Mouse (Mus musculus): Measurements from ENCODE around the gene Lrrc8b. TPM values are rescaled to one million over a fixed set of nuclear protein-coding genes. Genes with fewer than 3 reads are reported as not detected.

Gene Lrrc8b
- polyA plus RNA-seq, 1 experiment from 2014 or later: 28.5 TPM

- 92% methylated on average over 5 of the region's 5 CpGs for WGBS
- no peak overlapping the region for H3K4me3 ChIP-seq (replicated peaks; ENCODE audit: low read depth, low read length)
- no peaks in the 10 kb centered on the region for H3K36me3 ChIP-seq (ENCODE audit: control insufficient read depth, insufficient read depth, low read length)
- no peaks in the 10 kb centered on the region for H3K27me3 ChIP-seq (ENCODE audit: control insufficient read depth, insufficient read depth, low read length)
- ATAC-seq (ENCODE audit: low FRiP score, low TSS enrichment) (no peak), DNase-seq (no peak)
- no peak overlapping the region for H3K9ac ChIP-seq (replicated peaks; ENCODE audit: low read length)
- no peak overlapping the region for H3K27ac ChIP-seq (replicated peaks; ENCODE audit: low read depth, low read length)
- H3K4me2 ChIP-seq (ENCODE audit: low read length): no peak overlapping the region
- H3K4me1 ChIP-seq (ENCODE audit: control insufficient read depth, insufficient read depth, low read length): no peaks in the 10 kb centered on the region
- no peaks in the 10 kb centered on the region for H3K9me3 ChIP-seq (ENCODE audit: control insufficient read depth, low read length)
Observed at GRCm38 (mm10) chr5:105439608-105440007, 24.0 kb downstream of the Lrrc8b start.

GRCm38 (mm10) chr5:105440992-105441535 is 25.5 kb downstream of the Lrrc8b start:
- Histone ChIP-seq H3K36me3 (ENCODE audit: control insufficient read depth, insufficient read depth, low read length) (no peaks in the 10 kb centered on the region), H3K27ac (replicated peaks; ENCODE audit: low read depth, low read length) (no peak overlapping the region), H3K4me3 (replicated peaks; ENCODE audit: low read depth, low read length) (no peak overlapping the region), H3K4me1 (ENCODE audit: control insufficient read depth, insufficient read depth, low read length) (no peaks in the 10 kb centered on the region), H3K9me3 (ENCODE audit: control insufficient read depth, low read length) (no peaks in the 10 kb centered on the region), H3K9ac (replicated peaks; ENCODE audit: low read length) (no peak overlapping the region), H3K4me2 (ENCODE audit: low read length) (no peak overlapping the region), H3K27me3 (ENCODE audit: control insufficient read depth, insufficient read depth, low read length) (no peaks in the 10 kb centered on the region)
- WGBS: 68% methylated on average over 9 of the region's 9 CpGs
- ATAC-seq (ENCODE audit: low FRiP score, low TSS enrichment) (no peak), DNase-seq (no peak)

- Histone ChIP-seq H3K27me3 (ENCODE audit: control insufficient read depth, insufficient read depth, low read length) (no peaks in the 10 kb centered on the region), H3K4me2 (ENCODE audit: low read length) (no peak overlapping the region), H3K27ac (replicated peaks; ENCODE audit: low read depth, low read length) (no peak overlapping the region), H3K9ac (replicated peaks; ENCODE audit: low read length) (no peak overlapping the region), H3K4me3 (replicated peaks; ENCODE audit: low read depth, low read length) (no peak overlapping the region), H3K36me3 (ENCODE audit: control insufficient read depth, insufficient read depth, low read length) (no peaks in the 10 kb centered on the region), H3K9me3 (ENCODE audit: control insufficient read depth, low read length) (no peaks in the 10 kb centered on the region), H3K4me1 (ENCODE audit: control insufficient read depth, insufficient read depth, low read length) (no peaks in the 10 kb centered on the region)
- ATAC-seq (ENCODE audit: low FRiP score, low TSS enrichment) (no peak), DNase-seq (no peak)
- WGBS: 91% methylated on average over 5 of the region's 5 CpGs
Observed at GRCm38 (mm10) chr5:105442212-105443000, 26.8 kb downstream of the Lrrc8b start.

- H3K4me1 ChIP-seq (ENCODE audit: control insufficient read depth, insufficient read depth, low read length): no peaks in the 10 kb centered on the region
- no peak overlapping the region for H3K9ac ChIP-seq (replicated peaks; ENCODE audit: low read length)
- H3K4me2 ChIP-seq (ENCODE audit: low read length): no peak overlapping the region
- no peaks in the 10 kb centered on the region for H3K27me3 ChIP-seq (ENCODE audit: control insufficient read depth, insufficient read depth, low read length)
- WGBS: 80% methylated on average over 11 of the region's 11 CpGs
- no peak for DNase-seq
- H3K27ac ChIP-seq (replicated peaks; ENCODE audit: low read depth, low read length): no peak overlapping the region
- H3K9me3 ChIP-seq (ENCODE audit: control insufficient read depth, low read length): no peaks in the 10 kb centered on the region
- H3K36me3 ChIP-seq (ENCODE audit: control insufficient read depth, insufficient read depth, low read length): no peaks in the 10 kb centered on the region
- no peak overlapping the region for H3K4me3 ChIP-seq (replicated peaks; ENCODE audit: low read depth, low read length)
- no peak for ATAC-seq (ENCODE audit: low FRiP score, low TSS enrichment)
Observed at GRCm38 (mm10) chr5:105443057-105443815, 27.7 kb downstream of the Lrrc8b start.

GRCm38 (mm10) chr5:105445686-105446085 is 30.1 kb downstream of the Lrrc8b start:
- no peak overlapping the region for H3K27ac ChIP-seq (replicated peaks; ENCODE audit: low read depth, low read length)
- no peak for ATAC-seq (ENCODE audit: low FRiP score, low TSS enrichment)
- no peaks in the 10 kb centered on the region for H3K9me3 ChIP-seq (ENCODE audit: control insufficient read depth, low read length)
- H3K4me1 ChIP-seq (ENCODE audit: control insufficient read depth, insufficient read depth, low read length): no peaks in the 10 kb centered on the region
- H3K27me3 ChIP-seq (ENCODE audit: control insufficient read depth, insufficient read depth, low read length): no peaks in the 10 kb centered on the region
- no peak overlapping the region for H3K4me2 ChIP-seq (ENCODE audit: low read length)
- H3K4me3 ChIP-seq (replicated peaks; ENCODE audit: low read depth, low read length): no peak overlapping the region
- no peak for DNase-seq
- no peaks in the 10 kb centered on the region for H3K36me3 ChIP-seq (ENCODE audit: control insufficient read depth, insufficient read depth, low read length)
- H3K9ac ChIP-seq (replicated peaks; ENCODE audit: low read length): no peak overlapping the region
- 83% methylated on average over 6 of the region's 6 CpGs for WGBS

GRCm38 (mm10) chr5:105454105-105454504 is 38.5 kb downstream of the Lrrc8b start:
- no peak overlapping the region for H3K27ac ChIP-seq (replicated peaks; ENCODE audit: low read depth, low read length)
- H3K4me1 ChIP-seq (ENCODE audit: control insufficient read depth, insufficient read depth, low read length): no peaks in the 10 kb centered on the region
- H3K27me3 ChIP-seq (ENCODE audit: control insufficient read depth, insufficient read depth, low read length): no peaks in the 10 kb centered on the region
- no peak overlapping the region for H3K4me3 ChIP-seq (replicated peaks; ENCODE audit: low read depth, low read length)
- H3K9me3 ChIP-seq (ENCODE audit: control insufficient read depth, low read length): no peaks in the 10 kb centered on the region
- no peak for DNase-seq
- H3K4me2 ChIP-seq (ENCODE audit: low read length): no peak overlapping the region
- no peaks in the 10 kb centered on the region for H3K36me3 ChIP-seq (ENCODE audit: control insufficient read depth, insufficient read depth, low read length)
- WGBS: 40% methylated on average over 1 of the region's 1 CpGs
- H3K9ac ChIP-seq (replicated peaks; ENCODE audit: low read length): no peak overlapping the region
- ATAC-seq (ENCODE audit: low FRiP score, low TSS enrichment): no peak

- H3K4me3 ChIP-seq (replicated peaks; ENCODE audit: low read depth, low read length): no peak overlapping the region
- ATAC-seq (ENCODE audit: low FRiP score, low TSS enrichment): no peak
- DNase-seq: no peak
Observed at GRCm38 (mm10) chr5:105459077-105459476, 43.5 kb downstream of the Lrrc8b start.

GRCm38 (mm10) chr5:105460551-105460950 is 45.0 kb downstream of the Lrrc8b start:
- WGBS: 88% methylated on average over 5 of the region's 5 CpGs
- no peak for ATAC-seq (ENCODE audit: low FRiP score, low TSS enrichment)
- no peak for DNase-seq
- Histone ChIP-seq H3K36me3 (ENCODE audit: control insufficient read depth, insufficient read depth, low read length) (no peaks in the 10 kb centered on the region), H3K9me3 (ENCODE audit: control insufficient read depth, low read length) (no peaks in the 10 kb centered on the region), H3K4me1 (ENCODE audit: control insufficient read depth, insufficient read depth, low read length) (no peaks in the 10 kb centered on the region), H3K9ac (replicated peaks; ENCODE audit: low read length) (no peak overlapping the region), H3K4me2 (ENCODE audit: low read length) (no peak overlapping the region), H3K4me3 (replicated peaks; ENCODE audit: low read depth, low read length) (no peak overlapping the region), H3K27ac (replicated peaks; ENCODE audit: low read depth, low read length) (no peak overlapping the region), H3K27me3 (ENCODE audit: control insufficient read depth, insufficient read depth, low read length) (no peaks in the 10 kb centered on the region)

More at GRCm38 (mm10) chr5:105459077-105459476, 43.5 kb downstream of the Lrrc8b start:
- 91% methylated on average over 6 of the region's 6 CpGs for whole genome bisulfite sequencing
- no peak overlapping the region for H3K4me2 ChIP-seq (ENCODE audit: low read length)
- H3K27me3 ChIP-seq (ENCODE audit: control insufficient read depth, insufficient read depth, low read length): no peaks in the 10 kb centered on the region
- H3K36me3 ChIP-seq (ENCODE audit: control insufficient read depth, insufficient read depth, low read length): no peaks in the 10 kb centered on the region
- H3K4me1 ChIP-seq (ENCODE audit: control insufficient read depth, insufficient read depth, low read length): no peaks in the 10 kb centered on the region
- no peaks in the 10 kb centered on the region for H3K9me3 ChIP-seq (ENCODE audit: control insufficient read depth, low read length)
- H3K27ac ChIP-seq (replicated peaks; ENCODE audit: low read depth, low read length): no peak overlapping the region
- H3K9ac ChIP-seq (replicated peaks; ENCODE audit: low read length): no peak overlapping the region

All from midbrain, embryonic 14.5 days (tissue).